In the genomic region with DNA sequence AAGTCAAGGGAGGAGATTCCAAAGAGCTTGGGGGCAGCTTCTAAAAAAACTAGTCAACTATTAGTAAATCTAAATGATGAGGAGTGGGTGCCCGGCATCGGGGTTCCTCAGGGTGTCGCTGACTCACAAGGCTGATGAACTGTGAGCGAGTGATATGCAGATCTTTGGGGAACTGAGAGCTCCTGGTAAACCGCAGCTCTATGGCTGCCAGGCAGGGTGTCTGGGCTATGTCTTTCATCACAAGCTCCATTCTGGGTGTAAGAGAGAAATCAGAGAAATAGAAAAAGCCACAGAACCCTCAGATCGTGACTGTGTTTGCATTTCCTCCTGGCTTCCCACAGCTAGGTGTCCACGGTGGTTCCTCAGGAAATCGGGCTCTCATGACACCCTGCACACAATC, we compare ENCODE assay signal across 11 mouse cellular contexts. TPM values are rescaled to one million over a fixed set of nuclear protein-coding genes. Genes with fewer than 3 reads are reported as not detected.
DNase-seq lines count a peak whose midpoint lies in the region; ATAC-seq lines count a peak whose summit lies in the region.
"Had no signal": no experiment of that assay in that cellular context is flagged by ENCODE, and none has a peak within 500 bp of the region (broad histone marks: within the 10 kb centered on the region; RNA-seq: fewer than 3 reads in every experiment).

No protein-coding gene starts in this region.

- H3K4me1 ChIP-seq in forebrain, embryonic 11.5 days (replicated peaks; ENCODE audit: control insufficient read depth, insufficient read depth, low read length) = no peaks in the 10 kb centered on the region; the same call in 1 of the 2 replicates
- H3K4me1 ChIP-seq in forebrain, embryonic 15.5 days = peaks cover 9% of the 10 kb centered on the region

- ATAC-seq in neutrophil, adult 5-6 weeks (ENCODE audit: extremely low read depth, insufficient number of reproducible peaks, low FRiP score, poor library complexity, severe bottlenecking) = peak; percentile 45; the same call in 1 of the 2 replicates
- ATAC-seq in forebrain, embryonic 11.5 days (replicated peaks; ENCODE audit: low FRiP score) = no peak
- no peak for ATAC-seq in forebrain, embryonic 15.5 days (replicated peaks)

- intact Hi-C loops in heart, postnatal 10 days (cut with DNase I) = no loop called here

- H3K4me2 ChIP-seq in forebrain, embryonic 11.5 days (ENCODE audit: low read depth, low read length, severe bottlenecking) = no peak overlapping the region
- no peak overlapping the region for H3K4me2 ChIP-seq in forebrain, embryonic 15.5 days (replicated peaks)
- H3K4me2 ChIP-seq: limb, embryonic 15.5 days had no signal

- no peaks in the 10 kb centered on the region for H3K9me3 ChIP-seq in forebrain, embryonic 11.5 days (ENCODE audit: control insufficient read depth, low read length)
- no peaks in the 10 kb centered on the region for H3K9me3 ChIP-seq in forebrain, embryonic 15.5 days
- H3K9me3 ChIP-seq: limb, embryonic 15.5 days had no signal

- 73% methylated on average over 8 of the region's 8 CpGs for WGBS in forebrain, embryonic 11.5 days
- WGBS in forebrain, embryonic 15.5 days = 78% methylated on average over 8 of the region's 8 CpGs

- no peaks in the 10 kb centered on the region for H3K27me3 ChIP-seq in forebrain, embryonic 11.5 days (ENCODE audit: control insufficient read depth, insufficient read depth, low read length)
- H3K27me3 ChIP-seq in forebrain, embryonic 15.5 days = no peaks in the 10 kb centered on the region
- H3K27me3 ChIP-seq: limb, embryonic 15.5 days had no signal

- no peaks in the 10 kb centered on the region for H3K36me3 ChIP-seq in forebrain, embryonic 11.5 days (ENCODE audit: control insufficient read depth, insufficient read depth, low read length)
- no peaks in the 10 kb centered on the region for H3K36me3 ChIP-seq in forebrain, embryonic 15.5 days
- H3K36me3 ChIP-seq: limb, embryonic 15.5 days had no signal

- H3K9ac ChIP-seq in forebrain, embryonic 11.5 days (ENCODE audit: low read length) = no peak overlapping the region
- no peak overlapping the region for H3K9ac ChIP-seq in forebrain, embryonic 15.5 days (replicated peaks)
- H3K9ac ChIP-seq: limb, embryonic 15.5 days had no signal

- H3K4me3 ChIP-seq in forebrain, embryonic 11.5 days (ENCODE audit: low read depth, low read length) = no peak overlapping the region
- no peak overlapping the region for H3K4me3 ChIP-seq in forebrain, embryonic 15.5 days
- H3K4me3 ChIP-seq: limb, embryonic 15.5 days had no signal

- H3K27ac ChIP-seq in forebrain, embryonic 11.5 days (ENCODE audit: low read depth, low read length) = no peak overlapping the region
- no peak overlapping the region for H3K27ac ChIP-seq in forebrain, embryonic 15.5 days (replicated peaks)
- H3K27ac ChIP-seq: limb, embryonic 15.5 days; stomach, postnatal 0 days had no signal

- DNase-seq in A20 (ENCODE audit: low read depth, low spot score) (peak; percentile 81), MEL-GATA-1-ER (ENCODE audit: extremely low read depth, low read depth) (peak; percentile 81)
- DNase-seq in heart, postnatal 10 days = peak; percentile 51 to 52
- DNase-seq in forebrain, embryonic 11.5 days (ENCODE audit: low spot score) = no peak
- no peak for DNase-seq in adrenal gland, adult 18-20 months (ENCODE audit: low spot score in 2 of 2)
- no peak for DNase-seq in cerebellum, adult 18-20 months
- DNase-seq: kidney, adult 11 months had no signal

RNA-seq across cellular contexts. Expression of gene Slc1a7, which starts 20.8 kb away (rescaled TPM):
- under 1 TPM in 1 of 2 experiments, not detected in 1; 0.10 TPM for total RNA-seq in heart, postnatal 10 days (2021)
- total RNA-seq in neutrophil, adult 5-6 weeks (2017) = not detected in 2 replicates
- not detected in 2 replicates for polyA plus RNA-seq in forebrain, embryonic 11.5 days (2014; fragmentation: Nextera tagmentation; extraction: Ambion mirVana)
- under 1 TPM; 0.27 to 0.45 TPM for total RNA-seq in adrenal gland, adult 18-20 months (2021)
- polyA plus RNA-seq in forebrain, embryonic 15.5 days (2015; fragmentation: Nextera tagmentation; extraction: Ambion mirVana) = 0.05 TPM in 1 of 2 replicates, not detected in the other

Comparison
In these comparisons a context has a peak if more than half of its experiments do, and no peak if none do; other contexts are left out.
1. DNase-seq: peak in A20 (single experiment), MEL-GATA-1-ER (single experiment) and heart, postnatal 10 days (2 of 2); none in forebrain, embryonic 11.5 days (single experiment), adrenal gland, adult 18-20 months (0 of 2) and cerebellum, adult 18-20 months (0 of 2).